7 mouse cellular contexts compared by ENCODE assay signal in genomic region chr17:25791843-25792527, GRCm38 (mm10). TPM values are rescaled to one million over a fixed set of nuclear protein-coding genes. Genes with fewer than 3 reads are reported as not detected.
DNase-seq lines count a peak whose midpoint lies in the region; ATAC-seq lines count a peak whose summit lies in the region.

No protein-coding gene starts in this region.

- H3K4me3 ChIP-seq in intestine, embryonic 14.5 days (ENCODE audit: low read depth, low read length), result peak overlapping the region; percentile 88
- peak overlapping the region; percentile 82 for H3K4me3 ChIP-seq in midbrain, embryonic 11.5 days (ENCODE audit: low read depth, low read length)

- H3K27me3 ChIP-seq in intestine, embryonic 14.5 days (replicated peaks; ENCODE audit: control insufficient read depth, insufficient read depth, low read length), result no peaks in the 10 kb centered on the region
- H3K27me3 ChIP-seq in midbrain, embryonic 11.5 days (ENCODE audit: control insufficient read depth, insufficient read depth, low read length), result no peaks in the 10 kb centered on the region

- intact Hi-C loops in left cerebral cortex, postnatal 4 days (cut with DNase I), result no loop called here

- H3K27ac ChIP-seq in intestine, embryonic 14.5 days (ENCODE audit: low read depth), result peak overlapping the region; percentile 98
- peak overlapping the region; percentile 75 for H3K27ac ChIP-seq in midbrain, embryonic 11.5 days (ENCODE audit: low read depth, low read length)

- H3K9me3 ChIP-seq in intestine, embryonic 14.5 days (ENCODE audit: control insufficient read depth, low read length), result no peaks in the 10 kb centered on the region
- no peaks in the 10 kb centered on the region for H3K9me3 ChIP-seq in midbrain, embryonic 11.5 days (ENCODE audit: control insufficient read depth, low read length)

- DNase-seq in adrenal gland, postnatal 14 days, result peak; percentile 93
- DNase-seq in embryo, embryonic 11.5 days (ENCODE audit: low read depth, low spot score), result peak; percentile 69
- DNase-seq in gastrocnemius, postnatal 25 days, result peak; percentile 77
- peak; percentile 97 for DNase-seq in intestine, embryonic 14.5 days (ENCODE audit: low spot score)
- DNase-seq in left cerebral cortex, postnatal 4 days, result peak; percentile 84
- peak; percentile 99 for DNase-seq in midbrain, embryonic 11.5 days (ENCODE audit: low spot score, missing footprints)
- peak; percentile 85 for DNase-seq in right cerebral cortex, postnatal 4 days

- peaks cover 27% of the 10 kb centered on the region for H3K36me3 ChIP-seq in intestine, embryonic 14.5 days (ENCODE audit: control insufficient read depth, insufficient read depth, low read length)
- H3K36me3 ChIP-seq in midbrain, embryonic 11.5 days (ENCODE audit: control insufficient read depth, insufficient read depth, low read length), result 0 out of 2 replicates have a peak, but pooled peaks cover 2% of the 10 kb centered on the region

- H3K4me1 ChIP-seq in intestine, embryonic 14.5 days (replicated peaks; ENCODE audit: control insufficient read depth, insufficient read depth, low read length), result peaks cover 30% of the 10 kb centered on the region
- H3K4me1 ChIP-seq in midbrain, embryonic 11.5 days (ENCODE audit: control insufficient read depth, insufficient read depth, low read length), result peaks cover 48% of the 10 kb centered on the region

- ATAC-seq in intestine, embryonic 14.5 days (replicated peaks; ENCODE audit: low FRiP score, low TSS enrichment, low read depth), result peak; percentile 71
- peak; percentile 45 for ATAC-seq in midbrain, embryonic 11.5 days (ENCODE audit: low FRiP score)

- H3K4me2 ChIP-seq in intestine, embryonic 14.5 days (ENCODE audit: low read length), result peak overlapping the region; percentile 91
- peak overlapping the region; percentile 98 for H3K4me2 ChIP-seq in midbrain, embryonic 11.5 days

- H3K9ac ChIP-seq in intestine, embryonic 14.5 days (ENCODE audit: low read length), result peak overlapping the region; percentile 74
- H3K9ac ChIP-seq in midbrain, embryonic 11.5 days (ENCODE audit: low read length), result peak overlapping the region; percentile 87

- under 1% methylated on average over 45 of the region's 45 CpGs for WGBS in intestine, embryonic 14.5 days
- under 1% methylated on average over 45 of the region's 45 CpGs for WGBS in midbrain, embryonic 11.5 days

RNA-seq across cellular contexts. Expression of gene Fam173a, which starts 0.7 kb away (rescaled TPM):
- total RNA-seq in adrenal gland, postnatal 14 days (2021), result 55.4 and 60.2 TPM in 2 replicates
- total RNA-seq in gastrocnemius, postnatal 25 days (2021), result 10 to 100 TPM; 35.0 to 38.5 TPM
- 93.5 and 93.8 TPM in 2 replicates for polyA plus RNA-seq in intestine, embryonic 14.5 days (2014; fragmentation: Nextera tagmentation; extraction: Ambion mirVana)
- total RNA-seq in left cerebral cortex, postnatal 4 days (2021), result 10 to 100 TPM; 50.6 to 61.1 TPM
- polyA plus RNA-seq in midbrain, embryonic 11.5 days (2014; fragmentation: Nextera tagmentation; extraction: Ambion mirVana), result 69.1 and 71.4 TPM in 2 replicates

RNA-seq across cellular contexts. Expression of gene AC134908.4, which starts 3.5 kb away (rescaled TPM):
- total RNA-seq in adrenal gland, postnatal 14 days (2021), result not detected in 2 replicates
- total RNA-seq in gastrocnemius, postnatal 25 days (2021), result not detected
- 0.34 TPM in 1 of 2 replicates, not detected in the other for polyA plus RNA-seq in intestine, embryonic 14.5 days (2014; fragmentation: Nextera tagmentation; extraction: Ambion mirVana)
- total RNA-seq in left cerebral cortex, postnatal 4 days (2021), result not detected
- not detected in 2 replicates for polyA plus RNA-seq in midbrain, embryonic 11.5 days (2014; fragmentation: Nextera tagmentation; extraction: Ambion mirVana)

RNA-seq across cellular contexts. Expression of gene Metrn, which starts 5.0 kb away (rescaled TPM):
- total RNA-seq in adrenal gland, postnatal 14 days (2021), result 24.7 and 27.3 TPM in 2 replicates
- total RNA-seq in gastrocnemius, postnatal 25 days (2021), result 10 to 100 TPM; 48.4 to 72.2 TPM
- 8.6 and 9.2 TPM in 2 replicates for polyA plus RNA-seq in intestine, embryonic 14.5 days (2014; fragmentation: Nextera tagmentation; extraction: Ambion mirVana)
- 10 to 100 TPM; 45.8 to 56.7 TPM for total RNA-seq in left cerebral cortex, postnatal 4 days (2021)
- 21.3 and 32.1 TPM in 2 replicates for polyA plus RNA-seq in midbrain, embryonic 11.5 days (2014; fragmentation: Nextera tagmentation; extraction: Ambion mirVana)

RNA-seq across cellular contexts. Expression of gene Ccdc78, which starts 5.6 kb away (rescaled TPM):
- not detected in 2 replicates for total RNA-seq in adrenal gland, postnatal 14 days (2021)
- total RNA-seq in gastrocnemius, postnatal 25 days (2021), result not detected
- 0.28 TPM in 2 replicates for polyA plus RNA-seq in intestine, embryonic 14.5 days (2014; fragmentation: Nextera tagmentation; extraction: Ambion mirVana)
- total RNA-seq in left cerebral cortex, postnatal 4 days (2021), result not detected
- polyA plus RNA-seq in midbrain, embryonic 11.5 days (2014; fragmentation: Nextera tagmentation; extraction: Ambion mirVana), result 0.11 and 0.34 TPM in 2 replicates

RNA-seq across cellular contexts. Expression of gene Haghl, which starts 6.5 kb away (rescaled TPM):
- total RNA-seq in adrenal gland, postnatal 14 days (2021), result 21.8 and 27.2 TPM in 2 replicates
- 10 to 100 TPM in 1 of 2 experiments, 1 to 10 TPM in 1; 9.0 to 10.5 TPM for total RNA-seq in gastrocnemius, postnatal 25 days (2021)
- 57.2 and 67.8 TPM in 2 replicates for polyA plus RNA-seq in intestine, embryonic 14.5 days (2014; fragmentation: Nextera tagmentation; extraction: Ambion mirVana)
- 10 to 100 TPM; 82.0 to 98.4 TPM for total RNA-seq in left cerebral cortex, postnatal 4 days (2021)
- 76.4 and 77.1 TPM in 2 replicates for polyA plus RNA-seq in midbrain, embryonic 11.5 days (2014; fragmentation: Nextera tagmentation; extraction: Ambion mirVana)

Comparison
In these comparisons a context has a peak if more than half of its experiments do, and no peak if none do; other contexts are left out.
1. Peak in every context shown above with its lines: DNase-seq, ATAC-seq, H3K4me3 ChIP-seq and H3K27ac ChIP-seq.